Mouse (Mus musculus): ENCODE measurements around the gene Zic5.

GRCm38 (mm10) chr14:122459776-122460175 lies 5.7 kb downstream of the Zic5 start:
- TF ChIP-seq POLR2A (IDR thresholded peaks at IDR 0.05; ENCODE audit: control insufficient read depth, low read depth, low read length) (no peak), CTCF (IDR thresholded peaks at IDR 0.05; ENCODE audit: control insufficient read depth, insufficient read depth, insufficient replicate concordance, low read depth, low read length) (no peak)
